Mouse (Mus musculus): ENCODE results near the gene Nup133.

The Nup133 gene

GRCm38 (mm10) chr8:123887956-123888355 is 61.1 kb downstream of the Nup133 start:
- in situ Hi-C loops (cut with MboI, MseI): no loop called here

DNA sequence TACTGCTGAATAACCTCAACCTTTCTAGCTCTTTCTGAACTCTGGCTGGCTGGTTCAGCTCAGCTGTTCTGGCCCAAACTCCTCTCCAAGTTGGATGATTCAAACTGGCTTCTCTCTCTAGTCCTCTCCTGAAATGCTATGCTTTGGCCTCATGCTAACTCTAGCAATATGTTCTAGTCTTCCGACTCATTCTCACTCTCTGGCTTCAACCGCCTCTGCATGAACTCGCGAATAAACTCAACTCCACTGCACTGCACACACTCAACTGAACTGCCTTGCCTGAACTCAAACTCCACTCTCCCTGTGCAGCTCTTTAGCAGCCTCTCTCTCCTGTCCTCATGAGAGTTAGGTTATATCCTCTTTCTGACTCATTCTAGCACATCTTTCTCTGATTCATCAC is 61.9 kb downstream of the Nup133 start:
- in situ Hi-C loops (cut with MboI, MseI): no loop called here

GRCm38 (mm10) chr8:123884721-123885565 is 64.1 kb downstream of the Nup133 start:
- in situ Hi-C loops (cut with MboI, MseI): no loop called here

DNA sequence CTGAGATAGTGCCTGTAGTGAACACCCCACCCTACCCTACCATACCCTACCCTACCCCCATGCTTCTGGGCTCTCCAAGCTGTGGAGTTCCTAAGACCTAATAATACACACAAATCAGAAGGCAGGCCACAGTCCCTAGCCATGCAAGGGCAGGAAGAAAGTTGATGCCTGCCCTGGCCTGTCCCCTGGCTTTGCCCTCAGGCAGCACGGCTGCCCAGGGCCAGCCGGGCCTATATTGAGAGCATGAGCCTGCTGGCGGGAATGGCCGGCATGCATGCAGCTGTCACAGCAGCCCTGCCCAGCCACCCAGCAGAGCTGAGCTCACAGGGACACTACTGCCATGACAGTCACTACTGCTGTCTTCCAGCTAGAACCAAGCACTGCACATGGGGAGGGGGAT is 66.0 kb downstream of the Nup133 start:
- in situ Hi-C loops (cut with MboI, MseI): no loop called here

GRCm38 (mm10) chr8:123882412-123882811 is 66.7 kb downstream of the Nup133 start:
- in situ Hi-C loops (cut with MboI, MseI): no loop called here

DNA sequence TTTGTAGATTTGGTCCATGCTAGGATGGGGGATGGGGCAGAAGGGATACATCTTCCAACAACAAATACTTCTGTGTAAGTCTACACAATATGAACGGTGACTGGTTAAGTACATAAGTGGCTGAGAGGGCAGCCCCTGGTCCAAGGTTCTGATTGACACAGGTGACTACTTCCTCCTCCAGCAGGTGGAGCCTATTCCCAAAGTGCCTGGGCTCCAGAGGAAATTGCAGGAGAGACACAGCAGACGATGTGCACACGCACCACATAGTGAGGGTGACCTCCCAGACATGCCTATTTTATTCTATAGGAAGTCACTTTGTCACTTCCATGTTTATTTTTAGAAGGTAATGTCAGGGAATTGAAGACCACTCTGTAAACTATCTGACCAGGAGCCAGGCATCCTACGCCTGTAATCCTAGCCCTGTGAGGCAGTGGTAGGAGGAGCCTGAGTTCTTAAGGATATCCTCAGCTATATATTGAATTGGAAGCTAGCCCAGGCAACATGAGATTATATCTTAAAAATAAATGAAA is 68.2 kb downstream of the Nup133 start:
- in situ Hi-C loops (cut with MboI, MseI): no loop called here

GRCm38 (mm10) chr8:123880271-123880670 is 68.8 kb downstream of the Nup133 start:
- in situ Hi-C loops (cut with MboI, MseI): no loop called here

GRCm38 (mm10) chr8:123877865-123878264 is 71.2 kb downstream of the Nup133 start:
- in situ Hi-C loops (cut with MboI, MseI): no loop called here

- in situ Hi-C loops (cut with MboI, MseI): no loop called here
Observed at GRCm38 (mm10) chr8:123874324-123874723, 74.7 kb downstream of the Nup133 start.

DNA sequence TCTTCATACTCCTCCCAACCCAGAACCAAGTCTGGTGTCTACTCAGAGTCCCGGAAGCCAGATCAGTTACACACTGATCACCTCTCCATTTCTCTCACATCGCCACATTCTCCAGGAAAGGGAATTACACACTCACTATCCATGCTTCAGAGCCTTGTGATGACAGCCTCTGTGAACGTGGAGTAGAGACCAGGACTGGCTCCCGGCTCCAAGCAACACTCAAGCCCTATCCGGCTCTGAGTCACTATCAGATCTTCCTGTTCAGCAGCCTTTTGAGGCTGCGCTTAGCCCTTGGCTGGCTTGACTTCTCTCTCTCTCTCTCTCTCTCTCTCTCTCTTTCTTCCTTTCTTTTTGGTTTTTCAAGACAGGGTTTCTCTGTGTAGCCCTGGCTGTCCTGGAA is 75.7 kb downstream of the Nup133 start:
- in situ Hi-C loops (cut with MboI, MseI): no loop called here

- in situ Hi-C loops (cut with MboI, MseI): no loop called here
Observed at GRCm38 (mm10) chr8:123872048-123872447, 77.0 kb downstream of the Nup133 start.

DNA sequence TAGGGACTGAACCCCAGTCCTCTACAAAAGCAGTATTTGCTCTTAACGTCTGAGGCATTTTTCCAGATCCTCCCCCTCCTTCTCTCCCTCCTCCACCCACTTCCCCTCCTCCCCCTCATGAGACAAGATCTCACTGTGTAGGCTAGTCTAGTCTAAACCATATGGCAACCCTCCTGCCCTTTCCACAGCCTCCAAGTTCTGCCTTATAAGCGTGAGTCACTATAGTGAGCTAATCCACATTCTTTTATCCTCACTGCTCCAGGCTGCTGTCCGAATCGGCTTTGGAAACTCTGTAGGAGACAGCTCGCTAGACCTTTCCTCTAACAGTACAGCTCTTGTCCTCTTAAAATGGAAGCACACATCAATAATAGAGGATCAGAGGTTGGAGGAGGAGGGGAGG is 82.1 kb downstream of the Nup133 start:
- in situ Hi-C loops (cut with MboI, MseI): no loop called here

- in situ Hi-C loops (cut with MboI, MseI): no loop called here
Observed at GRCm38 (mm10) chr8:123865786-123866185, 83.3 kb downstream of the Nup133 start.

DNA sequence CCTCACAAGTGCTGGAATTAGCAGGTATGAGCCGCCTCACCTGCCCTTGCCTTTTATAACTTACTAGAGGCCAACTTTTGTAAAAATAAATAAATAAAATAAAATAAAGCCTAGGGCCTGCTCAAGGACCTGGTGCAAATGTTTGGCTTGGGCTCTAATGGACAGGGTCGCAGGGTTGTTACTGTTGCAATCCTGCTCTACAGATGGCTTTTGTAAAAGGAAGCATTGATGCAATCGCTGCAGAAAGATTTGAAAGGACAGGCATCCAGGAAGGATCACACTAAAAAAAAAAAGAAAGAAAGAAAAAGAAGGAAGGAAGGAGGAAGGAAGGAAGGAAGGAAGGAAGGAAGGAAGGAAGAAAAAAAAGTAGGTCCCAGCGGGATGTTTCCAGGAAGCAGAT is 88.7 kb downstream of the Nup133 start:
- in situ Hi-C loops (cut with MboI, MseI): no loop called here

GRCm38 (mm10) chr8:123859648-123860259 is 89.3 kb downstream of the Nup133 start, which contains the start of gene Ccsap:
Gene Ccsap, minus strand, starts transcription at chr8:123860209.
- in situ Hi-C loops (cut with MboI, MseI): no loop called here

DNA sequence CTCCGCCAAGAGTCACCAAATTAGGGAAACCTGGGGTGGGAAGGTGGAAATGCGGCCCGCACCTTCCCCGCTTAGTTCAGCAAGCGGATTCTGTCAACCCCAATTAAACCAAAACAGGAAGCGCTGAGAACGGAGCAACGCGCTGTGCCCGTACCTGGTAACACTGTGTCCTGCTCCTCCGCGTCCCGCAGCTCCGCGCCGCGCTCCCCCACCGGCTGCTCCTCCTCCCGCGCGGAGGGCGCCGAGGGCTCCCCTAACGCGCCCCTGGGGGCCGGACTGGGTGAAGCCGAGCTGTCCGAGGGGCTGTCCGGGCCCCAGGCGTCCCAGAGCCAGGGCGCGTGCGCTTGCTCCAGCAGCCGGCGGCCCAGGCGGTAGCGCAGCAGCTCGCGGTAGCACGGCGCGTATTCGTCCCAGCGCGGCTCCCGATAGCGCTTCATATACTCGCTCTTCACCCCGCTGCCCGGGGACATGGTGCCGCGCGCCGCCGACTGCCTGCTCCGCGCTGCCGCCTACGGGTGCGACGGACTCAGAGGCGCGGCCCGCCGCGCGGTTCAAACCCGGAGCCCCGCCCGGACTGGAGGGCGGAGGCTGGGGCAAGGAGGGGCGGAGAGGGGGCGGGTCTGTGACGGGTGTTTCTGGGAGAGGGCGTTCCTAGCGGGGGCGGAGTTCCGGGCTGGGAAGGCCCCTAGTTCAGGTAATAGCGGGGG is 90.0 kb downstream of the Nup133 start:
- in situ Hi-C loops (cut with MboI, MseI): no loop called here

DNA sequence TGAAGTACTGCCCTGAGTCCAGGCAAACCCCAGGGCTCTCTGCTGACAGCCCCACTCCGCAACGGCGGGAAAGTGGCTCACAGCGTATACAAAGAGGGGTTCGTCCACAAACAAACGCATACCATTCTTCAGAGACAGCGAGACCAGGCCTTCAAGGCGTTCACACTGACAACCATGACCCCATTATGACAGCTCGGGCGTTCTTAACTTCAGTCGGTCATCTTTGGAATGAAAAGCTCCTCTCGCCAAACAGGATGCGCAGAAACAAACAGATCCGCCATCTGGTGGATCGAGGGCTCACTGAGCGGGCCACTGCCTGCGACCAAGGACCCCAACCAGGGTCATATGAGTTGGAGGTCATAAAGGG is 90.5 kb downstream of the Nup133 start:
- in situ Hi-C loops (cut with MboI, MseI): no loop called here

- in situ Hi-C loops (cut with MboI, MseI): no loop called here
Observed at GRCm38 (mm10) chr8:123857361-123857760, 91.7 kb downstream of the Nup133 start.

DNA sequence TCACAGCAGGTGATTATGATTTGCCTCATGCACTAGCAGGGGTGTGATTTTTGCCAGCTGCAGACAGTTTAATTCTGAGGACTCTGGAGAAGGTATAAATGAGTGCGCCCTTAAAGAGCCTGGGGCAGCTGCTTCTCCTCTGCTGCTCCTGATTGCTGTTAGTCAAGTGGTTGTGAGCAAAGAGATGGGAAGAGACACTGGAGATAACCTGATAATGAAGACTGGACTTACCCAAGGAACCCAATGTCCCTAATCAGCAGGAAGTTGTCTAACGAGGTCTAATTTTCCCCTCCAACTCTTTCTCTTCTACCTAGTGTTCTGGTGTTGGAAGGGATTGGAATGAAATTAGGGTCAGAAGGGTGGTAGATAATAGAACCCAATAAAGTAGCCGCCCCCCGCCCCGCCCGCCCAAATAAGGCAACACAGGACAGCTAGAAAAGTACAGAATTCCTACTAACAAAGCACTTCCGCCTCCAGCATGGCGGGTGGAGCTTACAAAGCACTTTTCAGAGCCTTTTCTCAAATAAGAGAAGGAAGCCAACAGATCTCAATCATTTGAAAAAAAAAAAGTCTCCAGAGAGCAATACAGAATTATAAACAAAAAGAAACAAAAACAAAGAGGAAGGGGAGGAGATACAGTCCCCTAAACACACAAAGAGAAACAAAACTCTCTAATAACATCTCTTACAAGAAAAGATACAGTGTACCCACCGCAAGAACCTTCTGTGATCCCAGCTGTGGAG is 94.2 kb downstream of the Nup133 start:
- in situ Hi-C loops (cut with MboI, MseI): no loop called here

- in situ Hi-C loops (cut with MboI, MseI): no loop called here
Observed at GRCm38 (mm10) chr8:123854252-123854651, 94.8 kb downstream of the Nup133 start.

DNA sequence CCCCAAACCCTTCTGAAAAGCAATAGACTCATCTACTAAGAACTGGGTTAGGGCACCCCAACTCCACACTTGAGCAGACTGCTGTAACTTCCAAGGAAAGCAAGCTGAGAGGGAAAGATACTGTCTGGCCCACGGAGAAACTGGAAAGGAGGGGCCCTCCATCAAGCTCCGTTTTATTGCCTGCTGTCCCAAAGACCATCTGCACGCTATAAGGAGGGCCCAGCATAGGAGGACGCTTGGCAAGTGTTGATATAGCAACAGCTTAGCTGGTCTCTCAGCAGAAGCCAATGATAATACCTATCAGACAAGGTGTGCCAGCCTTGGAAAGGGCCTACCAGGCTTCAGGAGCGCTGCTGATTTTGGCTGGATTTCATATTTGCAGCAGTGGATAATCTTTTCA is 97.5 kb downstream of the Nup133 start:
- in situ Hi-C loops (cut with MboI, MseI): no loop called here

GRCm38 (mm10) chr8:123849352-123849751 is 99.7 kb downstream of the Nup133 start:
- in situ Hi-C loops (cut with MboI, MseI): no loop called here

Data from regulatory T cell (primary cell).